Mouse (Mus musculus) intestine, embryonic 15.5 days (tissue): ENCODE data around the gene Ptgdr2. TPM values are rescaled to one million over a fixed set of nuclear protein-coding genes. Genes with fewer than 3 reads are reported as not detected.

Experiments used
- ATAC-seq: fragments of 200-750 bp; cut with Nextera tagmentation; 2 replicates; pipeline ENCODE4 v1.8.0; 2017; ENCODE audit warnings: moderate TSS enrichment, moderate library complexity
- H3K27ac ChIP-seq: fragments of 300-500 bp; sonication (generic); 2 replicates; pipeline ENCODE4 v1.5.1; 2015; ENCODE audit warnings: mild to moderate bottlenecking, inconsistent platforms
- H3K27me3 ChIP-seq: fragments of 300-500 bp; sonication (generic); replicated peaks from 2 replicates; pipeline ENCODE4 v1.6.1; 2015; ENCODE audit warnings: inconsistent platforms
- H3K36me3 ChIP-seq: fragments of 300-500 bp; sonication (generic); 2 replicates; pipeline ENCODE4 v1.6.1; 2015; ENCODE audit warnings: inconsistent platforms
- H3K4me1 ChIP-seq: fragments of 300-500 bp; sonication (generic); replicated peaks from 2 replicates; pipeline ENCODE4 v1.6.1; 2015; ENCODE audit warnings: inconsistent platforms
- H3K4me2 ChIP-seq: fragments of 300-500 bp; sonication (generic); replicated peaks from 2 replicates; pipeline ENCODE4 v1.6.1; 2015; ENCODE audit warnings: mild to moderate bottlenecking, inconsistent platforms
- H3K4me3 ChIP-seq: fragments of 300-500 bp; sonication (generic); replicated peaks from 2 replicates; pipeline ENCODE4 v1.5.1; 2015; ENCODE audit warnings: inconsistent platforms
- H3K9ac ChIP-seq: fragments of 300-500 bp; sonication (generic); 2 replicates; pipeline ENCODE4 v1.6.1; 2015; ENCODE audit warnings: inconsistent platforms
- H3K9me3 ChIP-seq: fragments of 300-500 bp; sonication (generic); 2 replicates; pipeline ENCODE4 v1.6.1; 2016; ENCODE audit warnings: inconsistent platforms
- WGBS: fragments of 180-500 bp; shearing (Covaris S2); methylation state at CpG from one replicate; pipeline ENCODE4 v1.1.7; 2015; 5-methylcytosine and 5-hydroxymethylcytosine counted together
- polyA plus RNA-seq: library from polyadenylated mRNA; unstranded; fragments of >200 nt; fragmentation: Nextera tagmentation; extraction: Ambion mirVana; gene quantifications from 2 replicates; pipeline ENCODE4 v1.2.1, GENCODE M21; 2015

Ptgdr2 gene
- polyA plus RNA-seq, 1 experiment from 2014 or later, result 0.05 TPM

GRCm38 (mm10) chr19:10909087-10909721 lies 27.8 kb upstream of the Ptgdr2 start:
- ATAC-seq, result peak; percentile 46
- Histone ChIP-seq H3K9ac (no peak overlapping the region), H3K9me3 (no peaks in the 10 kb centered on the region), H3K4me1 (peaks cover 25% of the 10 kb centered on the region), H3K27me3 (no peaks in the 10 kb centered on the region), H3K27ac (peak overlapping the region; percentile 86), H3K36me3 (peaks cover 13% of the 10 kb centered on the region), H3K4me3 (no peak overlapping the region), H3K4me2 (no peak overlapping the region)
- 40% methylated on average over 6 of the region's 6 CpGs for WGBS

DNA sequence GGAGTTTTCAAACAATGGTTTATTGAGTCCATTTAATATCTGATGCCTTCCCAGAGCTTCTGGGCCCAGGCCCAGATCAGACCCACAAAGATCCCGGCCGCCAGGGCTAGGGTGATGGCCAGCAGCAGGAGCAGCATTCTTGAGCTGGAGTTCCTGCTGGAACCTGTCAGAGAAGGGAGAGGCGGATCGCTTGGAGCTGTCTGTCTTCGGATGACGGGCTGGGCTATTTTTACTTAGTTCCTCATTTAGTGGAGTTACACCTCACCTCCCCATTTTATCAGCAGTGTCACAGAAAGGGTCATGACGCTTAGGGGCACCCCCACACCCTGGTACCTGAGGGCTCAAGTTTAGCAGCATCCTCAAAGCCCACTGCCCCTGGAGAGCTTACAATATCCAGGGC lies 22.7 kb upstream of the Ptgdr2 start:
- Histone ChIP-seq H3K36me3 (no peaks in the 10 kb centered on the region), H3K9ac (no peak overlapping the region), H3K4me2 (no peak overlapping the region), H3K4me1 (0 out of 2 replicates have a peak, but pooled peaks cover 5% of the 10 kb centered on the region), H3K9me3 (no peaks in the 10 kb centered on the region), H3K4me3 (no peak overlapping the region), H3K27ac (no peak overlapping the region), H3K27me3 (no peaks in the 10 kb centered on the region)
- 54% methylated on average over 7 of the region's 7 CpGs for WGBS
- ATAC-seq, result no peak

GRCm38 (mm10) chr19:10914870-10915269 lies 22.1 kb upstream of the Ptgdr2 start:
- Histone ChIP-seq H3K36me3 (no peaks in the 10 kb centered on the region), H3K27ac (no peak overlapping the region), H3K27me3 (no peaks in the 10 kb centered on the region), H3K4me1 (0 out of 2 replicates have a peak, but pooled peaks cover 2% of the 10 kb centered on the region), H3K9ac (no peak overlapping the region), H3K9me3 (no peaks in the 10 kb centered on the region), H3K4me3 (no peak overlapping the region), H3K4me2 (no peak overlapping the region)
- ATAC-seq, result no peak
- 79% methylated on average over 2 of the region's 2 CpGs for WGBS

GRCm38 (mm10) chr19:10916506-10916905 lies 20.5 kb upstream of the Ptgdr2 start:
- WGBS, result 50% methylated on average over 5 of the region's 5 CpGs
- Histone ChIP-seq H3K9ac (no peak overlapping the region), H3K4me1 (no peaks in the 10 kb centered on the region), H3K27me3 (no peaks in the 10 kb centered on the region), H3K4me3 (no peak overlapping the region), H3K4me2 (no peak overlapping the region), H3K36me3 (no peaks in the 10 kb centered on the region), H3K9me3 (no peaks in the 10 kb centered on the region), H3K27ac (no peak overlapping the region)
- no peak for ATAC-seq

DNA sequence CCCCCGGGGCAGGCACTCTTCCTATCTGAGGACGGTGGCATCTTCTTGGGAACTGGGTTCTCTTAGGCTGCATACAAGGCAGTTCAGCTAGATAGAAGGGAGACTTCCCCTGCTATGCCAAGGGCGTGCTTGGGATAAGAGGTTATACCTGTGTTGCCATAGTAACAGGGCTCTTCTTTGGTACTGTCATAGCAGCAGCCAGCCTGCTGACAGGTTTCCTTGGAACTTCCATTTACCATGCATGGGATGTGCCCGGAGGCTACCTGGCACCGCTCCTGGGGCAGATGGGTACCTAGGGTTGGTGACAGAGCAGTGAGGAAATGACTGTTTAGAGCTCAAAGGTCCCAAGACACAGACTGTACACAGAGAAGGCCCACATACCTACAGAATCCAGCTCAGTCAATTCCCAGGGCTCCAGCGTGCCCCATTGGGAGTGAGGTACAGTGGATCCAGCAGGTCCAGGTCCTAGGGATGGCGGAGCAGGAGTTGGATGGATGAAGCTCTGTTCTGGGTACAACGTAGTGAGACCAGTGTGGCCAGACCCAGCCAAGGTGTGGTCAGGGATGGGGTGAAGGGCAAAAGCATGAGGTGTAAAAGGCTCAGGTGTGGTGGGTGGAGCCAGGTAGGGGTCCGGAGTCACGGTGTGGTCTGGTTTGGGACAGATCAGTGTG lies 18.5 kb upstream of the Ptgdr2 start:
- Histone ChIP-seq H3K9me3 (no peaks in the 10 kb centered on the region), H3K9ac (no peak overlapping the region), H3K27me3 (no peaks in the 10 kb centered on the region), H3K4me1 (no peaks in the 10 kb centered on the region), H3K4me3 (no peak overlapping the region), H3K27ac (no peak overlapping the region), H3K36me3 (no peaks in the 10 kb centered on the region), H3K4me2 (no peak overlapping the region)
- ATAC-seq, result no peak
- 88% methylated on average over 10 of the region's 10 CpGs for WGBS

DNA sequence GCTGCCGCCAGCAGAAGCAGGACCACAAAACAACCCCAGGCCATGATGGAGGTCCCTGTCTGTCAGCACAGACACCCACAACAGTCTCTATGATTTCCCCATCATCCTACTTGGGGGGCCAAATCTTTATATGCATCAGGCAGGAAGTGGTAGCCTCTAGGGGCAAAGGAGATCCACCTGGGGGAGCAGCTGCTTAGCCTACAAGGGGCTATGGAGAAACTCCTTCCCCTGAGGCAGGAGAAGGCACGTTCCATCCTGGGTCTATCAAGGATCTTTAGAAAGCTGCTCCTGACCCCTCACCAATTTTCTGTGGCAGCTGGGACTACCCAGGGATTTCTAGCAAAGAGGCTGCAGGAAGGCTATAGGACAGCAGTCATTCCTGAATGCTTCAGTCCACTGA lies 16.4 kb upstream of the Ptgdr2 start, which contains the start of gene Zp1:
TSS of gene Zp1 (minus strand) at position 101 of the 400 bp plus-strand sequence.
- 60% methylated on average over 2 of the region's 2 CpGs for WGBS
- ATAC-seq, result no peak
- Histone ChIP-seq H3K4me1 (no peaks in the 10 kb centered on the region), H3K36me3 (no peaks in the 10 kb centered on the region), H3K4me3 (no peak within 1 kb of the TSS), H3K9me3 (no peaks in the 10 kb centered on the region), H3K27me3 (no peaks in the 10 kb centered on the region), H3K9ac (no peak within 1 kb of the TSS), H3K27ac (no peak within 1 kb of the TSS), H3K4me2 (no peak within 1 kb of the TSS)

GRCm38 (mm10) chr19:10921058-10921457 lies 15.9 kb upstream of the Ptgdr2 start:
- Histone ChIP-seq H3K36me3 (no peaks in the 10 kb centered on the region), H3K4me2 (no peak overlapping the region), H3K27me3 (no peaks in the 10 kb centered on the region), H3K4me3 (no peak overlapping the region), H3K9ac (no peak overlapping the region), H3K27ac (no peak overlapping the region), H3K9me3 (no peaks in the 10 kb centered on the region), H3K4me1 (no peaks in the 10 kb centered on the region)
- ATAC-seq, result no peak
- WGBS, result 77% methylated on average over 3 of the region's 3 CpGs

GRCm38 (mm10) chr19:10924220-10924619 lies 12.7 kb upstream of the Ptgdr2 start:
- H3K4me2 ChIP-seq, result no peak overlapping the region
- no peaks in the 10 kb centered on the region for H3K36me3 ChIP-seq
- no peak for ATAC-seq
- WGBS, result 39% methylated on average over 4 of the region's 4 CpGs
- H3K9ac ChIP-seq, result no peak overlapping the region
- H3K27ac ChIP-seq, result no peak overlapping the region
- no peak overlapping the region for H3K4me3 ChIP-seq
- no peaks in the 10 kb centered on the region for H3K27me3 ChIP-seq
- no peaks in the 10 kb centered on the region for H3K9me3 ChIP-seq
- H3K4me1 ChIP-seq, result no peaks in the 10 kb centered on the region; the same call in 1 of the 2 replicates

DNA sequence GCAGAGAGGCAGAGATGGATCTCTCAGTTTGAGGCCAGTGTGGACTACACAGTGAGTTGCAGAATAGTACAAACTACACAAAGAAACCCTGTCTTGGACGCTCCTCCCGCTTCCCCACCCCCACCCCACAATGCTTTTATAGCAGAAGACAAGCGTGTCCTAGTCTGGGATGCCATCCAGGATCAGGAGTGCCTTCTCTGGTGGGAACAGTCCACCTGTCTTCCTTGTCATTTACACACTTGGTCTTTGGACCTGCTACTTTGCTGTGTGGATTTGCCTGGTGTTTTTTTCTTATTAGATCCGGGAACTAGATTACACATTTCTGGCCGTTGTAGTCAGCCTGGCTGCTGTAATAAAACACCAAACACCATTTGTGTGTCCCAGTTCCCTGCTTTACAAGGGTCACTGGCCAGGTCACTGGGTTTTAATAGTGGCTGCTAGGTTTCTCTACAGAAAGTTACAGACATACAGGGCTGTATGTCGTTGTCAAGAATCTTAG lies 10.8 kb upstream of the Ptgdr2 start:
- WGBS, result 34% methylated on average over 6 of the region's 6 CpGs
- Histone ChIP-seq H3K27ac (0 out of 2 replicates have a peak overlapping the region, but pooled peaks have one; percentile 51), H3K9ac (no peak overlapping the region), H3K4me3 (no peak overlapping the region), H3K9me3 (no peaks in the 10 kb centered on the region), H3K27me3 (no peaks in the 10 kb centered on the region), H3K4me1 (no peaks in the 10 kb centered on the region; the same call in 1 of the 2 replicates), H3K36me3 (no peaks in the 10 kb centered on the region), H3K4me2 (no peak overlapping the region)
- peak; percentile 68 for ATAC-seq

DNA sequence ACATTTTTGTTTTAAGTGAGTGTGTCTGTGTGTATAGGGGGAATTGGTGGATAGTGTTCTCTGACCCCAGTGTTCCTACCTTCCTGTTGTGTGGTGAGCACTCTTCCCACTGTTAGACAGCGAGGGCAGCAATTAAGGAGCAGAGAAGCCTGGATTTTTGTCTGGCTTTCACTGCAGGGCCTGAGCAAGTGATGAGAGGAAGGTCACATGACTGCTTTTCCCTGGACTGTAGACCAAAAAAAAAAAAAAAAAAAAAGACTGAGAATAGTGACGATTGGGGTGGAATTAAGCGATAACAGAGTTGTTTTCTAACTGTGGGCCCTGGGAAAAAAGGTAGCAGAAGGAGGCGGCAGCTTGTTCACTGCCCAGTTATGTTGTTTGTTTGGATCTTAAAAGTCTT lies 10.3 kb upstream of the Ptgdr2 start:
- H3K27ac ChIP-seq, result 0 out of 2 replicates have a peak overlapping the region, but pooled peaks have one; percentile 51
- H3K4me1 ChIP-seq, result no peaks in the 10 kb centered on the region; the same call in 1 of the 2 replicates
- H3K36me3 ChIP-seq, result no peaks in the 10 kb centered on the region
- H3K4me3 ChIP-seq, result no peak overlapping the region
- no peak overlapping the region for H3K9ac ChIP-seq
- no peak overlapping the region for H3K4me2 ChIP-seq
- 51% methylated on average over 4 of the region's 4 CpGs for WGBS
- no peaks in the 10 kb centered on the region for H3K27me3 ChIP-seq
- ATAC-seq, result no peak
- no peaks in the 10 kb centered on the region for H3K9me3 ChIP-seq

GRCm38 (mm10) chr19:10930641-10931040 lies 6.3 kb upstream of the Ptgdr2 start:
- Histone ChIP-seq H3K9me3 (no peaks in the 10 kb centered on the region), H3K9ac (no peak overlapping the region), H3K4me2 (no peak overlapping the region), H3K4me1 (no peaks in the 10 kb centered on the region; the same call in 1 of the 2 replicates), H3K4me3 (no peak overlapping the region), H3K27me3 (no peaks in the 10 kb centered on the region), H3K36me3 (no peaks in the 10 kb centered on the region), H3K27ac (no peak overlapping the region)
- ATAC-seq, result no peak
- WGBS, result 70% methylated on average over 2 of the region's 2 CpGs

GRCm38 (mm10) chr19:10935029-10935428 lies 1.9 kb upstream of the Ptgdr2 start:
- Histone ChIP-seq H3K27me3 (no peaks in the 10 kb centered on the region), H3K9me3 (no peaks in the 10 kb centered on the region), H3K4me1 (0 out of 2 replicates have a peak, but pooled peaks cover 2% of the 10 kb centered on the region), H3K9ac (no peak overlapping the region), H3K27ac (0 out of 2 replicates have a peak overlapping the region, but pooled peaks have one; percentile 36), H3K4me2 (no peak overlapping the region), H3K4me3 (no peak overlapping the region), H3K36me3 (no peaks in the 10 kb centered on the region)
- 48% methylated on average over 5 of the region's 5 CpGs for WGBS
- no peak for ATAC-seq
